Mouse (Mus musculus) lung, embryonic 15.5 days (tissue): ENCODE measurements around the gene Cc2d2b. TPM values are rescaled to one million over a fixed set of nuclear protein-coding genes. Genes with fewer than 3 reads are reported as not detected.

ENCODE experiments used
- ATAC-seq: fragments of 200-750 bp; cut with Nextera tagmentation; 2 replicates; pipeline ENCODE4 v1.8.0; 2017; ENCODE audit warnings: moderate number of reproducible peaks, borderline replicate concordance; ENCODE audit not compliant: low FRiP score, low TSS enrichment; ENCODE audit errors: extremely low read depth
- H3K27ac ChIP-seq: fragments of 300-500 bp; sonication (generic); 2 replicates; pipeline ENCODE4 v1.5.1; 2015; ENCODE audit warnings: moderate library complexity, mild to moderate bottlenecking, inconsistent platforms
- H3K27me3 ChIP-seq: fragments of 300-500 bp; sonication (generic); 2 replicates; pipeline ENCODE4 v1.6.1; 2015; ENCODE audit warnings: inconsistent platforms
- H3K36me3 ChIP-seq: fragments of 300-500 bp; sonication (generic); 2 replicates; pipeline ENCODE4 v1.6.1; 2015; ENCODE audit warnings: inconsistent platforms
- H3K4me1 ChIP-seq: fragments of 300-500 bp; sonication (generic); 2 replicates; pipeline ENCODE4 v1.6.1; 2015; ENCODE audit warnings: inconsistent platforms
- H3K4me2 ChIP-seq: fragments of 300-500 bp; sonication (generic); 2 replicates; pipeline ENCODE4 v1.6.1; 2015; ENCODE audit warnings: inconsistent platforms, mild to moderate bottlenecking, moderate library complexity
- H3K4me3 ChIP-seq: fragments of 300-500 bp; sonication (generic); 2 replicates; pipeline ENCODE4 v1.5.1; 2015; ENCODE audit warnings: mild to moderate bottlenecking, inconsistent platforms
- H3K9ac ChIP-seq: fragments of 300-500 bp; sonication (generic); 2 replicates; pipeline ENCODE4 v1.6.1; 2015; ENCODE audit warnings: inconsistent platforms
- H3K9me3 ChIP-seq: fragments of 300-500 bp; sonication (generic); 2 replicates; pipeline ENCODE4 v1.6.1; 2016; ENCODE audit warnings: inconsistent platforms
- WGBS: fragments of 180-500 bp; shearing (Covaris S2); methylation state at CpG from one replicate; pipeline ENCODE4 v1.1.7; 2015; 5-methylcytosine and 5-hydroxymethylcytosine counted together
- polyA plus RNA-seq: library from polyadenylated mRNA; unstranded; fragments of >200 nt; fragmentation: Nextera tagmentation; extraction: Ambion mirVana; gene quantifications from 2 replicates; pipeline ENCODE4 v1.2.1, GENCODE M21; 2015

Gene Cc2d2b
- polyA plus RNA-seq, 1 experiment from 2014 or later = 0.17 TPM

GRCm38 (mm10) chr19:40762023-40762759 is 13.6 kb downstream of the Cc2d2b start:
- Histone ChIP-seq H3K9me3 (no peaks in the 10 kb centered on the region), H3K4me1 (peaks cover 12% of the 10 kb centered on the region), H3K27ac (no peak overlapping the region), H3K27me3 (no peaks in the 10 kb centered on the region), H3K4me2 (peak overlapping the region; percentile 63), H3K36me3 (no peaks in the 10 kb centered on the region), H3K4me3 (peak overlapping the region; percentile 31), H3K9ac (no peak overlapping the region; the same call in 1 of the 2 replicates)
- ATAC-seq = no peak
- WGBS = 29% methylated on average over 22 of the region's 22 CpGs

- Histone ChIP-seq H3K4me3 (no peak overlapping the region), H3K27me3 (no peaks in the 10 kb centered on the region), H3K27ac (no peak overlapping the region), H3K4me1 (peaks cover 17% of the 10 kb centered on the region), H3K4me2 (no peak overlapping the region), H3K9ac (no peak overlapping the region), H3K36me3 (no peaks in the 10 kb centered on the region), H3K9me3 (no peaks in the 10 kb centered on the region)
- 59% methylated on average over 2 of the region's 2 CpGs for WGBS
- no peak for ATAC-seq
Measured at GRCm38 (mm10) chr19:40767189-40767588, 18.6 kb downstream of the Cc2d2b start.

GRCm38 (mm10) chr19:40769341-40769770 is 20.8 kb downstream of the Cc2d2b start:
- ATAC-seq = peak; percentile 42; the same call in 1 of the 2 replicates
- H3K9me3 ChIP-seq = no peaks in the 10 kb centered on the region
- WGBS = 13% methylated on average over 7 of the region's 7 CpGs
- no peak overlapping the region for H3K4me2 ChIP-seq
- H3K27me3 ChIP-seq = no peaks in the 10 kb centered on the region
- no peak overlapping the region for H3K27ac ChIP-seq
- no peaks in the 10 kb centered on the region for H3K36me3 ChIP-seq
- H3K4me1 ChIP-seq = peaks cover 14% of the 10 kb centered on the region
- no peak overlapping the region for H3K4me3 ChIP-seq
- no peak overlapping the region for H3K9ac ChIP-seq

GRCm38 (mm10) chr19:40788004-40788714 is 39.6 kb downstream of the Cc2d2b start:
- no peak overlapping the region for H3K9ac ChIP-seq
- ATAC-seq = no peak
- H3K27ac ChIP-seq = no peak overlapping the region
- H3K4me3 ChIP-seq = no peak overlapping the region
- no peaks in the 10 kb centered on the region for H3K4me1 ChIP-seq
- no peaks in the 10 kb centered on the region for H3K36me3 ChIP-seq
- 48% methylated on average over 15 of the region's 15 CpGs for WGBS
- H3K4me2 ChIP-seq = no peak overlapping the region
- no peaks in the 10 kb centered on the region for H3K27me3 ChIP-seq
- H3K9me3 ChIP-seq = no peaks in the 10 kb centered on the region

- no peak overlapping the region for H3K4me2 ChIP-seq
- 53% methylated on average over 2 of the region's 2 CpGs for WGBS
- no peaks in the 10 kb centered on the region for H3K4me1 ChIP-seq
- H3K4me3 ChIP-seq = no peak overlapping the region
- no peaks in the 10 kb centered on the region for H3K36me3 ChIP-seq
- H3K27ac ChIP-seq = no peak overlapping the region
- ATAC-seq = no peak
- H3K9me3 ChIP-seq = no peaks in the 10 kb centered on the region
- no peaks in the 10 kb centered on the region for H3K27me3 ChIP-seq
- no peak overlapping the region for H3K9ac ChIP-seq
Measured at GRCm38 (mm10) chr19:40788715-40789084, 40.1 kb downstream of the Cc2d2b start.

- Histone ChIP-seq H3K9me3 (no peaks in the 10 kb centered on the region), H3K27ac (0 out of 2 replicates have a peak overlapping the region, but pooled peaks have one; percentile 2), H3K27me3 (no peaks in the 10 kb centered on the region), H3K4me2 (no peak overlapping the region), H3K9ac (no peak overlapping the region), H3K36me3 (no peaks in the 10 kb centered on the region), H3K4me3 (no peak overlapping the region), H3K4me1 (no peaks in the 10 kb centered on the region)
- ATAC-seq = no peak
- 26% methylated on average over 7 of the region's 7 CpGs for WGBS
Measured at GRCm38 (mm10) chr19:40805176-40805737, 56.7 kb downstream of the Cc2d2b start.

GRCm38 (mm10) chr19:40809858-40810257 is 61.3 kb downstream of the Cc2d2b start:
- Histone ChIP-seq H3K4me2 (no peak overlapping the region), H3K36me3 (no peaks in the 10 kb centered on the region), H3K27ac (no peak overlapping the region), H3K4me1 (no peaks in the 10 kb centered on the region), H3K27me3 (no peaks in the 10 kb centered on the region), H3K9ac (no peak overlapping the region), H3K9me3 (no peaks in the 10 kb centered on the region), H3K4me3 (no peak overlapping the region)
- ATAC-seq = no peak
- 57% methylated on average over 7 of the region's 7 CpGs for WGBS

GRCm38 (mm10) chr19:40811840-40812239 is 63.3 kb downstream of the Cc2d2b start:
- H3K4me1 ChIP-seq = peaks cover 3% of the 10 kb centered on the region; the same call in 1 of the 2 replicates
- H3K36me3 ChIP-seq = no peaks in the 10 kb centered on the region
- no peak overlapping the region for H3K4me2 ChIP-seq
- no peaks in the 10 kb centered on the region for H3K9me3 ChIP-seq
- no peaks in the 10 kb centered on the region for H3K27me3 ChIP-seq
- H3K27ac ChIP-seq = no peak overlapping the region
- H3K9ac ChIP-seq = no peak overlapping the region
- 62% methylated on average over 4 of the region's 4 CpGs for WGBS
- no peak overlapping the region for H3K4me3 ChIP-seq
- no peak for ATAC-seq

- Histone ChIP-seq H3K36me3 (no peaks in the 10 kb centered on the region), H3K27ac (no peak overlapping the region), H3K4me1 (peaks cover 3% of the 10 kb centered on the region; the same call in 1 of the 2 replicates), H3K4me2 (no peak overlapping the region), H3K4me3 (no peak overlapping the region), H3K9me3 (no peaks in the 10 kb centered on the region), H3K9ac (no peak overlapping the region), H3K27me3 (no peaks in the 10 kb centered on the region)
- no peak for ATAC-seq
- 50% methylated on average over 3 of the region's 3 CpGs for WGBS
Measured at GRCm38 (mm10) chr19:40812778-40813177, 64.2 kb downstream of the Cc2d2b start.

GRCm38 (mm10) chr19:40813385-40813784 is 64.8 kb downstream of the Cc2d2b start:
- no peak overlapping the region for H3K4me2 ChIP-seq
- peaks cover 3% of the 10 kb centered on the region; the same call in 1 of the 2 replicates for H3K4me1 ChIP-seq
- 60% methylated on average over 14 of the region's 14 CpGs for WGBS
- no peak overlapping the region for H3K4me3 ChIP-seq
- no peaks in the 10 kb centered on the region for H3K27me3 ChIP-seq
- no peak; the same call in 1 of the 2 replicates for ATAC-seq
- no peaks in the 10 kb centered on the region for H3K36me3 ChIP-seq
- H3K27ac ChIP-seq = no peak overlapping the region
- H3K9ac ChIP-seq = no peak overlapping the region
- H3K9me3 ChIP-seq = no peaks in the 10 kb centered on the region

- no peak overlapping the region for H3K4me2 ChIP-seq
- no peak overlapping the region for H3K27ac ChIP-seq
- no peaks in the 10 kb centered on the region for H3K27me3 ChIP-seq
- no peak overlapping the region for H3K9ac ChIP-seq
- no peak for ATAC-seq
- H3K9me3 ChIP-seq = no peaks in the 10 kb centered on the region
- H3K4me3 ChIP-seq = no peak overlapping the region
- peaks cover 3% of the 10 kb centered on the region; the same call in 1 of the 2 replicates for H3K4me1 ChIP-seq
- WGBS = 37% methylated on average over 7 of the region's 7 CpGs
- H3K36me3 ChIP-seq = no peaks in the 10 kb centered on the region
Measured at GRCm38 (mm10) chr19:40815645-40816183, 67.2 kb downstream of the Cc2d2b start.
